Mouse (Mus musculus) heart, adult 11 months (tissue): Measurements from ENCODE around the gene Myo6.

Source experiments
- DNase-seq: peaks from one replicate; pipeline ENCODE4 v3.0.0; 2022

The Myo6 gene

DNA sequence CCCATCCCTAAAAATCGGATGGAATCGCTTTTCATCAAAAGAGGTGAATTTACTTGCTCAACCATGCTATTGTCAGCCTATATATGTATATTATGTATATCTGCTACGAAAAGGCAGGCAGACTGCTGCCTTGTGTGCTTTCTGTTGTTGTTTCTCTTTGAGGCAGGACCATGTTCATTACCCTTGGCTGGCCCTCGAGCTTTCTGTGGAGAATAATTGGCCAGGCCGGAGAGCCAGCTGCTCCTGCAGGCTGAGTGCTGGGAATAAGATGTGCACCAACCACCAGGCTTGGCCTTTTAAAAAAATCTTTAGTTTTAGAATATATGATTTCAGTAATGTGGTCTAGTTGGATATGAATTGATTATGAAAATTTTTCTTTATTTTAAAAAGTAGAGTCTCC is 19.3 kb downstream of the Myo6 start:
- DNase-seq = peak; percentile 35

DNA sequence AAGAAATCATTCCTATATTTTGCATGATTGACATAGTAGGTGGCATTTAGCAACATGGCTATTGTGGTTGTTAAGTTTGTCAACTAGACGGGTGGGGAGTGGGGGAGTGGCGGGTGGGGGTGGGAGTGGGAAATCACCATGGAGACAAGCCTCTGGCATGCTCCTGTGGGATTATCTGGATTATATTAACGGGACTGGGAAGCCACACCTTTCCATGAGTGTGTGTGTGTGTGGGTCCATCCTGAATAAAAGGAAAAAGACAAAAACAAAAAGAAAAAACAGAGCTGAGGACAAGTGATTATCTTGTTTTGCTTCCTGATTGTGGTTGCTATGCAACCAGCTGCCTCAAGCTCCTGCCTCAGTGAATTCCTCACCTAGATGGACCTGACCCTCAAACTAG is 20.9 kb downstream of the Myo6 start:
- peak; percentile 22 for DNase-seq

DNA sequence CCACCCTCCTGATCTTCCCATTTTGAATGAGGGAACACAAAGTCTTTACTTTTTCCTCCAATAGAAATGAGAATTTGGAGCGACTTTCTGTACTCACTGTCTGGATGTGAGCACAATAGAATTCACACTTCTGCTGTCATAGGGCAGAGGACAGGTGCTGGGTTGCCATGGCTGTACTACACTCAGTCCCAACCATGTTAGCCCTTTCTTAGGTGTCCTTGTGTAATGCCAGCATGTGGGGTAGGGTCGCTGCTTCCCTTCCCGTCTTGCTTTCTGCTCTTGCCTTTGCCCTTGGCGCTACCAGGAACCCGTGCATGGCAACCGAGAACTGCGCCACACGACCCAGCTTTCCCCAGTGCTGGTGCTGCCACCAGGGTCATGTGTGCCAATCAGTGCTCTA is 21.9 kb downstream of the Myo6 start:
- peak; percentile 80 for DNase-seq

DNA sequence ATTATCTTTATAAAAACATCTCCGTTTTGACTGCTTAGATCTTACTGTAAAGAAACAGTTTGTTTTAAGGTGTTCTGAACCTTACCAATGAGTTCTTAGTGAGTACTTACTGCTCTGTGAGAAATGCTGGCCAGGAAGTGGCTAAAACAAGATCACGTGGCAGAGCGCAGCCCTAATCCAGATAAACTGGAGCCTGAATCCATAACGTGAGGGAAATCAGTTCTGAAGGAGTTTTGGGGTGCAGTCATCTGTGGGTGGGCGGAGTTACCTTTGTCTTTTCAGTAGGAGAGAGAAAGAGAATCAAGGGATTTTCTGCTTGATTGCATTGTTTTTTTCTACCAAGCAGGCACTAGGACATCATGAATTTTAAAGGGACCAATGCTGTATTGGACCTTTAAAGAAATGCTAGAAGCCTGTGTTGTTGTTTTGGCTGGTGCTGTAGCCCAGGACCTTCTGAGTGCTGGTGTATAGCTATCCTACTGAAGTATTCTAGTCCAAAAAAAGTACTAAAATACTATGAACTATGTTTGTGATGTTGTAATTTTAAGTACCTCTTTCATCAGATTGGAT is 23.6 kb downstream of the Myo6 start:
- peak; percentile 79 for DNase-seq

DNA sequence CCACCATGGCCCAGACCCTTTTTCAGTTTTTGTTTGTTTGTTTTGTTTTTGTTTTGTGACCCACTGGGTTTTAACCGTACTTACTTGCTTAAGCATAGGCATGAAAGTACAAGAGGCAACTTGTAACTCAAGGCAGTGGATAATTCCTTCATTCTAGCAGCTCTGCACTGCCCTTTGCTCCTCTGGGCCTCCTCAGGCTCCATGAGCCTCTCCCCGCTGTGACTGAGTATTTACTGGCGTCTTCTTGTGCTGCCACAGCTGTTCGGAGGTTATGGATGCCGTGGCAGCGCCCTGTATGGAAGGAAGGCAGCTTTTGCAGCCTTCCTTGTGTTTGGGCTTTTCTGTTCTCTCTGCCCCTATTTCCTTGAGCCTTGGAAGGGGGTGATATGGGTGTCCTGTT is 26.4 kb downstream of the Myo6 start:
- DNase-seq = peak; percentile 24

DNA sequence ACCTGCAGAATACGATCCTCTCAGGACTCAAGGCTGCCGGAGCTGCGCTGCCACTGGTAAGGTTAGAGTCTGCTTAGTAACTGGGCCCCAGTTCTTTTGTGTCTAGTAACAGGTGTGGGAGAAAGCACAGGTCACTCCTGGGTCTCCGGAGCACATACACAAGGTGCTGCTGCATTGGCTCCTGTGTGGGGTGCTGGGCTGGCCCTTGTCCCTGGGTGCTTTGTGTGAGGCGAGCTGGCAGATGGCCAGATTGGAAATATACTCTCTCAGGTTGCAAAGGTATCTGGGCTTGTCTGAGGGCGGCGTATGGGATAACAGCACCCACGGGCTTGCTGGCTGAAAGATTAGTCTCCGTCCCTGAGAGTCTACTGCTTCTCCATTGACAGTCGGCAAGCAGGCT is 27.5 kb downstream of the Myo6 start:
- peak; percentile 85 for DNase-seq

DNA sequence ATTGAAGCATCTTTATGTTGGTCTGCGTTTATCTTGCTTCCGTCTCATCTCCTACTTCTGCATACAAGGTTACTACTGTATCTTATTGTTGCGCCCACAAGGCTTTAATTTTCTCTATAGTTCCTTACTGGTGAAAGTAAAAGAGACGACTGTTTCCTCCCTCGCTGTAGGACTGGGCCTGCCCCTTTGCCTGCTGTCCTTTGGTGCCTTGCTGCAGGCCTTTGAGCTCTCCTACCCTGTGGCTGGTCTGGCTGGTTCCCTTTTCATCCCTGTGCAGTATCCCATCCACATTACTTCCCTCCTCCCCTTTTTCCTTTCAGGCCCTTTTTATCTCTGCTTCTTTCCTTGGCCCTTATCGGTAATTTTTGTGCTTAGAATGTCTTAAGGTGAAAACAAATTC is 29.6 kb downstream of the Myo6 start:
- peak; percentile 51 for DNase-seq

DNA sequence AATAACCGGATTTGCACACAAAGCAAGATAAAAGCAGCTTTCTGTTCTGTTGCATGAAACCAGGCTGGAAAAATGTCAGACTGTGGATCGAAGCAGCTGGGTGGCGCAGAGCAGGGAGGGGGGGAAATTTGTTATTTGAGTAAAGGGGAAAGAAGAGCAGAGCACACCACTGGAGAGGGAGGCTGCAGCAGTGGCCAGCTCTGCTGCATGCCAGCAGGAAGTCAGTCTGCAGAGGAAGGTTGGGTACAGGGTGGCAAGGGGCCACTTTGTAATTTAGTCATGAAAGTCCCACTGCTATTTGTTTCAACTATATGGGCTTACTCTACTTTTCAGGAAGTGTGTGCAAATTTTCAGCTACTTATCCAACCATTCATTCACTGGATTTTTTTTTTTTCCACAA is 31.3 kb downstream of the Myo6 start:
- peak; percentile 69 for DNase-seq

DNA sequence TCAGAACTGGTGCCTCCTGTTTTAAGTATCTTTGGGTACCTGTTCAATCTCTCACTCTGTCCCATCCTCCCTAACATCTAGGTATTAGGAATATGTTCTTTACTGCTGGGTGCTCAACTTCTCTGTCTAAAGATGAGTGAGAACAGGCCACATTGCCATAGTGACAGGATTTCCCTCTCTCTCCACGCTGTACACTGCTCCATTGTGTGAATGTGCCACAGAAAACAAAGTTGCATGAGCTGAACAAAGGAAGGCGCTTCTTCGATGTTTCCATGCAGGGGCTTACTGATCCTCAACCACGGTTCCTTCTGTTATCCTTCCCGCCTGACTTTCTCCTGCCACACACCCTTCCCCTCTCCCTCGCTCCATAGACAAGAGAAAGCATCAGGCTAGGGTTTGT is 32.4 kb downstream of the Myo6 start:
- DNase-seq = peak; percentile 34

DNA sequence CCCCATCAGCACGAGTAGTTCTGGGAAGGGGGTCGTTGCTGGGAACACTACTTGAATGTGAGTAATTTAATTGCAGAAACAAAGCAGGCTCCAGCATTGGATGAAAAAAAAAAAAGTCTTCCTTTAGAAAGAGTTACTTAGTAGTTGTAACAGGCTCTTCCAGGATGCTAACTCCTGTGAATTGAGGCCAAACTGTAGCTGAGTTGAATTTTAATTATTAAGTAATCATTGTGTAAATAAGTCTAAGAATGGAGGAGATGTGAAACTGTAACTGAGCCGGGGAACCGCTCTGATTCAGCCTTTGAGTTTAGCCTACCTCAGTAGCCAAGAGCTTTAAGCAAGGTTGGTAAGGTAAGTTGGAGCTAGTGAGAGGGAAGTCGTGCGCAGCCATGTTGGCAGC is 36.0 kb downstream of the Myo6 start:
- DNase-seq = no peak

DNA sequence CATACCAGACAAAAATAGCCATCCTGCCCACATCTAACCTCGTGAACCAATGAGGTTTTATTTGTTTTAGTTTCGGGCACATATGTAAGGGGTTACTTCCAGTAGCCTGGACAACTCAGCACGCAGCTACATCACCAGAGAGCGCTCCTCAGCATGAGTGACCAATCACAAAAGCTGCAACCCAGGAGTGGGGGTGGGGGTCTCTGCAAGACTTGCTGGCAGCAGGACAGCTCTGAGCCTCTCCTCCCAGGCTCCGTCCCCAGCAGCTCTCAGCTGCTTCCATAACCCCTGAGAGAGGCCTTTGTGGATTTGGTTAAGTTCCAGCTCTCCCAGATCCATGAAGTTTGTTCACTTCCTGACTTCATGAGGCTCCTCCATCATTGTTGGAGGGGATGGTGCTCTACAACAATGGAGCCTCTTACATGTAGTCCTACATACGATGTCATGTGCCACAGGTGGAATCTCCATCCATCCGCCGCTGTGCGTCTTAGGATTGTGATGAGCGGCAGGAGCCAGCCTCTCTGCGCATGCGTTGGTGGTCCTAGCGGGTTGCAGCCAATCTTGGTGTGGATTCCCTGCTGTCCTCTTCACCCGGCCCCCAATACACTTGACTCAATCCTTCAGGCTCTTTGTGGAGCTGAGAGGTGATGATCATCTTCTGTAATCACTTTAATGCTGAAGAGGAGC is 37.7 kb downstream of the Myo6 start:
- DNase-seq = peak; percentile 87

DNA sequence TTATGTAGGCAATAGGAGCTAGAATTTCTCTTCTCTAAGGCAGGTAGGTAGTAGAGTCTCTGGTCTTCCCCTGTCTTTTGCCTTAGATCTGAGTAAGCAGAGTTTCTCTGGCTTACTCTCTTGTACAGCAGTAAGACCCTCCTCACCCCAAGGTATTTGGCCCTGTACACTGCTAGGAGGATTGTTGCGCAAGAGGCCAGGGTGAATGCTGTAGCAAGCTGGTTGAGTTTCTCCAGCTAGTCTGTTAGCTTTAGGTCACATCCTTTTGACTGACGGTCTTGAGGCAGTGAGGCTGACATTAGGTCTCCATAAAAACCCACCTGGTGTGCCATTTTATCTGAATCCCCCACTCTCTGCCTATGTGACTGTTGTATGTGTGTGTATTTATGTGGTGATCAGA is 43.9 kb downstream of the Myo6 start:
- no peak for DNase-seq

DNA sequence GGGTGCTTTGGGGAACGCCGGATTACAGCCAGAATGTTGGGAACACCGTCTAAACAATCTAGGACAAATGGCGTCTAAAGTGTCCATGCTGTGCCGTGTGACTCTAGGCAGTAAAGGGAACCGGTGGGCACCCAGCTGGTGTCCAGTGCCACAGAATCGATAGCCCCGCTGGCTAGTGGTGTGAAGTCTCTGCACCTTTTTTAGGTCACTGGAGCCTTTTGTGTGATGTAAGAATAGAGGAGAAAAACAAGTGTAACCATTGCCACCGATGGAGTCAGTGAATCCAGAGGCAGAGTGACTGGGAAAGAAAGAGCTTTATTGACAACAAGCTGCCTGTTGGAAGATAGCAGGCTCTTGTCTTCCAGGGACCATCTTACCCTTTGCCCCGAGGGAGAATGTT is 44.6 kb downstream of the Myo6 start:
- peak; percentile 81 for DNase-seq

DNA sequence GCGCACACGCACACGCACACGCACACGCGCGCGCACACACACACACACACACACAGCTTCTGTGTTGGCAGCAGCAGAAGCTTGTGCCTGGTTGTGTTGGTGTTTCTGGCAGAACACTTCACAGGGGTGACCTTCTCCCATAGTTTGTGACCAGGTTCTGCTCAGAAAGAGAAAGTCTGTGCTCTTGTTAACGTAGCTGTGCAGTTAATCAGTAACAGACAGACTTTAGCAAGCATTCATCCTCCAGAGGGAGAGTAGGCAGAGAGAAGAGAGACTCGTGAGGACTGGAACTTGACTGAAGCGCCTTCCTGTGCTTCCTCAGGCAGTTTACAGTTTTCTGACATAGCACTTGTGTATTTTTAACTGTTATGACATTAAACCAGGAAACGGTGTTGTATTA is 45.3 kb downstream of the Myo6 start:
- DNase-seq = no peak

DNA sequence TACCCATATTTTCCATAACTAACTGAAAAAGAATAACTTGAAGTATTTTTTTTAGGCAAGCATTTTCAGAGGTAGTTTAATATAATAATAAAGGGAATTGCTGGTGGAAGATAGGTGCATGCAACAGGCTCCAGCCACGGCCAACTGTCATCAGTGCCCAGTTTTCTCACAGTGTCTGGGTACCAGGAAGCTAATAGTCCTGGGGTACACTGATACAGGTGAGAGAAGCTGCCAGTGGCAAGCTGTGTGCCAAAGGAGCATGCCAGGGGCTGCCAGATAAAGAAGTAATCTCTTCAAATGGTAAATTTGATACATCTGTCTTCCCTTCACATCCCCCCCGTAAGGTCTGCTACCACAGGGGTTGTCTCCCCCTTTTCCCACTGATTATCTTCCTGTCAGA is 48.6 kb downstream of the Myo6 start:
- no peak for DNase-seq

DNA sequence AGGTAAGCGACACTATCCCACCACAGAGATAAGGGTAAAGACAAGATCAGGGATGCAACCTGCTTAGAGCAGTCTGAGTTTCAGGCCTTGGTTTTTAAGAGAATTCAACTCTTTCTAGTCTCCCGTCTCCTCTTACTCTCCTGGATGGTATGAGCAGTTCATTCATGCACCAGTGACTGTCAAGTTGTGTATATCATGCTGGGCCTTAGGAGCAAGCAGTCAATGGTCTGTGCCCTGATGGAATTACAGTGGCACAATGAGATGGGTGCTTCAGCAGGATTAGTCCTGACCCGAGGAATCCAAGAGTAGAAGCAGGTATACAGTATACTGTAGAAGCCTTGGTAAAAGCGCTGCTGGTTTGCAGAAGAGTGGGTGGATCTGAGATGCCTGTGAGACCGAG is 50.7 kb downstream of the Myo6 start:
- DNase-seq = no peak

DNA sequence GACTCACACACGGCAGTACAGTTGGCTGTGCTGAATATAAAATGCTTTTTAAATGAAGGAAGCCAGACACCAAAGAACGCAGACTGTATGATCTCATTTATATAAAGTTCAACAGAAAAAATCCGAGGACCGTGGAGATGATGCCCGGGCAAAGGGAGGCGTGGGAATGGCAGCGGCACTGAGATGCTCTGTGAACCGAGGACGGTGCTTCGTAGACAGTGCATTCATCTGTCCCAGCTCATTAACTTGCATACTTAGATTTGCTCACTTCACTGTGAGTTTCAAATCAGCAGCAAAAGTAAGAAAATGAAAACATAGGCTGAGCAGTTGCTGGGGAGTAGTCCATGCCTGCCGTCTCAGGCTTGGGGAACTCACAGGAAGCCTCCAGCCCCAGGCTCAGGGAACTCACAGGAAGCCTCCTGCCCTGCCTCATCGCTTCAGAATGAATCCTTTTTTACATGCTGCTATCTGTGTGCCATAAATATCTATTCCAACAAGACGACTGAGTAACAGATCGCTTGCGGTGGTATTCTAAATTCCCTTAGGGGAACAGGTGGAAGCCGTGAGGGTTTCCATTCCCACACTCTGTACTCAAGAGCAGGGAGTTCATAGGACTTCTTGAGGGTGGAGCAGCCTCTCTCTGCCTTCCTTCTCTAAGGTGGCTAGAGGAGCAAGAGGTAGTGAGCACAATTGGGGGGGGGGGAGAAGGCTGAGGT is 52.1 kb downstream of the Myo6 start:
- no peak for DNase-seq

DNA sequence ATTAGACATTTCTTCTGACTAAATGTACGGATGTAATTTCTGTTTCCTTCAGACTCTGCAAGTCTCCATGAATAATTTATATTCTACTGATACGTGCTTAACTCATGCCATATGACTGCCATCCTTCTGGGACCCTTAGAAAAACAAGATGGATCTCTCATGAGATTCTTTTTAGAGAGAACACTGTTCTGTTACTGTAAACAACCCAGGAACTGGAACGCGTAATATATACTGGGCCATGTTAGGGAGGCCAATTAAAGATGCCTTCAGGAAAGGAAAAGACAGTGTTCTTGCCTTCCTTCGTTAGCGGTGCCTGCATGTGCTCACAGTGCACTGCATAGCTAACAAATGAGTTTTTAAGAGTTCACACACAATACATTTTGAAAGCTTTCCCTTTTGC is 53.9 kb downstream of the Myo6 start:
- no peak for DNase-seq

DNA sequence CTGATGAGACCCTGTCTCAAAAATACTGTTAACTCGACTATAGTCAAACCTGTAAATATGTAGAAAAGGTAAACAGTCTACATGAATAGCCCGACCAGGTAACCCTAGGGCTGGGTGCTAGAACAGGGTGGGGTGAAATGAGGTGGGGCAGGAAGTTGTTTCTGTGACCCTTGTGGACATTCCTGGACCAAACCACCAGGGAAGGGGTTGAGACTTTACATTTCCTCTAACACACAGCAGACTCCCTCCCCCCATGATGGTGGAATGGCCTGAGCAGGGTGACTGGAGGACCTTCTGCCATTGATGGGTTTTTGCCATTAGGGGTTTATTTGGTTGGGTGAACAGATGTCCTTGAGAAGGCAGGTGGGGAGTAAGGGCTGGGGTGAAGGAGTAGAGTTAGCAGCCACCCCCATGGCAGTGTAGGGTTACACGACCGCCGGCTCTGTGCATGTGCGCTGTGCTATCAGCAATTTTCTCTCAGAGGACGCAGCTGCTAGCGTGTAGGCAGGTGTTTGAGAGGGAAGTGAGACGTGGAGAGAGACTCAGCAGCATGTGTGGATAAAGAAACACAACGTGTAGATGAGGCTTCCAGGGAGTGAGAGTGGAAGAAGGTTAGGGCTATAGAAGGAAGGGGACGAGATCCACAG is 59.3 kb downstream of the Myo6 start:
- no peak for DNase-seq

DNA sequence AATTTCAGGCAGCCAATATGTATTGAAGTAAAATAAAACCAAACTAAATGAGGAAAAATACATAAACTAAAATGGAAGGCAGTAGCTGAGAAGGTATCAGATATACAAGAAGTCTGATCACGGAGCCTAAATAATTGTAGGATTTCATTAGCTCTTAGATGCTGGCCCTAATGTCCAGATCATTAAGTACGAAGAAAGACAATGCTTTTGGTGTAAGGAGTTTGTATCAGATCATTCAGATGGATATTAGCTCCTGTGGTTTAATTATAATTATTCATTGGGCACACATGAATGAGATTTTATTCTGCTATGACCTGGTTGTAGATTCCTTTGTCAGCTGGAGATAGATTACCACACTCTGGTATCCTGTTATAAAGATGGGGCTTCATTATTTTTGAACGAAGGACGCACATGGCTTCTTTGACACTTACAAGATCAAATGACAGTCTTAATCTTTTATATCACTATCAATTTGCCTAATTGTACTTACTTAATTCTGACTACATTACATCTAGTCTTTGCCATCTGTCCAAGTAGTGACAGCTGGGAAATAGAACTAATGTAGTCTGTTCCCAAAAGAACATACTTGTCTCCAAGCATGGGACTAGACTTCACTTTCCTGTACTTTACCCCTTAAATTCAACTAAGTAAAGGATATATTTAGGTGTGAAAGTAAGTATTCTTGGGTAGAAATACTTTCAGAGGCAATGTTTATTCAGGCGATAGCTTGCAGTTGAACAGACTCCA is 61.9 kb downstream of the Myo6 start:
- DNase-seq = no peak

DNA sequence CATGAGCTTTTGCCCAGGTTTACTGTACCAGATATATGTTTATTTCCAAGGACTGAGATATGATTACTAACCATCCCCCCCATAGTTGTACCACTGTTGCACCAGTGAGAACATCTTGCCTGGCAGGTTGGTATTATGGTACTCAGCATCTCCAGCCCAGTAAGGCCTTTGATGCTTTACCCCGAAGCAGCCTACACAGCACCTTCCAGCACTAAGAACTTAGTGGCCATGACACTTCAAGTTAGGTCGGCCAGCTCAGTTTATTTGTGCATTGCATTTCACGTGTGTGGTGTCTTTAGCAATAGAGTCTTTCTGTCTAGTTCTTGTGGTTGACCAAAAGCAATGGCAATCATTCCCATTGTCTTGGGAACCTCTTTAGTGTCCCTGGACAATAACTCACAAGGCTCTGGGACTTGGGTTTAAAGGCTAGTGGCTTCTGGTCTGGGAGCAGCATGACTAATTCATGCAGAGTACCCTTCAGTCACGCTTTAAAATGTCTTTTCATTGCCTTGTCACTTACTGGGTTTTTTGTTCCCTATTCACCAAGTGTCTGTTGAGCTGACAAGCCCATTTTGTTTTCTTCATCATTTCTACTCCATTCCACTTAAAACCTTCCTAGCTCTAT is 69.1 kb downstream of the Myo6 start:
- no peak for DNase-seq

DNA sequence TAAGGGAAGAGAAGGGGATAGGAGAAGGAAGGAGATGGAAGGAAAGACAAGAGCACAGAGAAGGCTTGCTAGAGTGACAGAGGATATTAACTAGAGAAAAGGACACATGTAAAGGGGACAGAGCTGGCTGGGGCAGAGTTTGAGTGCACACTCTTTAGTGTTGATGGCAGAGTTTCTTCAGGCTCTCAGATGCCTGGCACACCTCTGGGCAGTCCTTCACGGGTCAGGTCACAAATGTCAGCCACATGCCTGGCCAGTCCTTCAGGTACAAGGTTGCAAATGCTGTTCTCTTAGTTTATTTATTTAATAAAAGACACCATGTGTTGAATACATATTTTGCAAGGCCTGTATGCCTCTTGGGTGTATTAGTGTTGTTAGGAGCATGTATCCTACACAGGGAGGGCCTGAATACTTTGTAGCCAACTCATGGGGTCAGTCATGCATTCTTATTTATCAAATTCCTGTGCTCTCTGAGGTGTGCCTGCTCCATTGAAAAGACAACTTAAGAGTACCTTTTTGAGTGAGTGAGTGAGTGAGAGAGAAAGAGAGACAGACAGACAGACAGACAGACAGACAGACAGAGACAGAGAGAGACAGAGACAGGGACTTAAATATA is 72.5 kb downstream of the Myo6 start:
- no peak for DNase-seq
